ENCODE assay signal across 8 mouse cellular contexts in the genomic region with DNA sequence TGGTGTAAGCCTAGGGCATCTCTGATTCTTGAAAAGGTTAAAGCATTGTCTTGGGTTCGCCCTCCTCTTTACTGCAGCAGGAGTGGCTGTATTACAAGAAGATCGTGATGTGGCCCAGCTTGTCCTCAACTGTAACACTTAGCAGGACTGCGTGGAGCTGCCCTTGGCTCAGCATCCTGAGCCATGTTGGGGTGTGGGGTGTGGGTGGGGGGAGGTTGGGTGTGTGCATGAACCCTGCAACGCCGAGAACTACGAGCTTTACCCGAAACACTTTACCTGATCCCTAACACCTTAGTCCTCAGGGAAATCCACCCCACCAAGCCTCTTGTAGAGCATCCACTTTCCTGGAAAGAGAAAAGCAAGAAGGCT. TPM values are rescaled to one million over a fixed set of nuclear protein-coding genes. Genes with fewer than 3 reads are reported as not detected.
DNase-seq lines count a peak whose midpoint lies in the region; ATAC-seq and TF ChIP-seq lines count a peak whose summit lies in the region.

No protein-coding gene starts in this region.

- no peaks in the 10 kb centered on the region for H3K9me3 ChIP-seq in heart, embryonic 13.5 days
- no peaks in the 10 kb centered on the region for H3K9me3 ChIP-seq in MEL (replicated peaks; ENCODE audit: insufficient read depth, low read length)
- H3K9me3 ChIP-seq in hindbrain, embryonic 13.5 days: no peaks in the 10 kb centered on the region
- H3K9me3 ChIP-seq in midbrain, embryonic 11.5 days (ENCODE audit: control insufficient read depth, low read length): no peaks in the 10 kb centered on the region

- peak overlapping the region; percentile 95 for H3K9ac ChIP-seq in heart, embryonic 13.5 days
- no peak overlapping the region for H3K9ac ChIP-seq in MEL (ENCODE audit: control insufficient read depth, low read depth, low read length, poor library complexity, severe bottlenecking)
- H3K9ac ChIP-seq in hindbrain, embryonic 13.5 days: peak overlapping the region; percentile 58; the same call in 1 of the 2 replicates
- H3K9ac ChIP-seq in midbrain, embryonic 11.5 days (ENCODE audit: low read length): peak overlapping the region; percentile 90; the same call in 1 of the 2 replicates

- peaks cover 21% of the 10 kb centered on the region for H3K4me1 ChIP-seq in heart, embryonic 13.5 days
- H3K4me1 ChIP-seq in MEL (ENCODE audit: control insufficient read depth in 1 of 2, insufficient read depth in 2 of 2, low read length in 2 of 2): no peaks in the 10 kb centered on the region; a peak in 1 of 4 replicates
- peaks cover 14% of the 10 kb centered on the region for H3K4me1 ChIP-seq in hindbrain, embryonic 13.5 days (replicated peaks)
- peaks cover 6% of the 10 kb centered on the region; the same call in 1 of the 2 replicates for H3K4me1 ChIP-seq in midbrain, embryonic 11.5 days (ENCODE audit: control insufficient read depth, insufficient read depth, low read length)

- peak overlapping the region; percentile 90 for H3K4me2 ChIP-seq in heart, embryonic 13.5 days
- H3K4me2 ChIP-seq in hindbrain, embryonic 13.5 days: peak overlapping the region; percentile 71
- peak overlapping the region; percentile 84 for H3K4me2 ChIP-seq in midbrain, embryonic 11.5 days

- WGBS in heart, embryonic 13.5 days: 34% methylated on average over 7 of the region's 7 CpGs
- WGBS in hindbrain, embryonic 13.5 days: 47% methylated on average over 7 of the region's 7 CpGs
- WGBS in midbrain, embryonic 11.5 days: 45% methylated on average over 7 of the region's 7 CpGs

- H3K27ac ChIP-seq in heart, embryonic 13.5 days (replicated peaks): peak overlapping the region; percentile 88; the same call in 1 of the 2 replicates
- H3K27ac ChIP-seq in MEL (ENCODE audit: control insufficient read depth, low read depth, low read length): no peak overlapping the region
- H3K27ac ChIP-seq in hindbrain, embryonic 13.5 days: peak overlapping the region; percentile 75
- H3K27ac ChIP-seq in midbrain, embryonic 11.5 days (ENCODE audit: low read depth, low read length): no peak overlapping the region

- ATAC-seq in heart, embryonic 13.5 days (ENCODE audit: extremely low read depth, insufficient number of reproducible peaks, low FRiP score, low TSS enrichment): peak; percentile 26
- ATAC-seq in hindbrain, embryonic 13.5 days (ENCODE audit: low FRiP score): peak; percentile 73; the same call in 1 of the 2 replicates
- no peak; the same call in 1 of the 2 replicates for ATAC-seq in midbrain, embryonic 11.5 days (ENCODE audit: low FRiP score)

- H3K36me3 ChIP-seq in heart, embryonic 13.5 days: peaks cover 31% of the 10 kb centered on the region
- peaks cover 2% of the 10 kb centered on the region in 2 experiments; a peak in 1 of 4 replicates for H3K36me3 ChIP-seq in MEL (ENCODE audit: control insufficient read depth in 1 of 2, insufficient read depth in 2 of 2, low read length in 2 of 2)
- H3K36me3 ChIP-seq in hindbrain, embryonic 13.5 days: peaks cover 29% of the 10 kb centered on the region
- H3K36me3 ChIP-seq in midbrain, embryonic 11.5 days (ENCODE audit: control insufficient read depth, insufficient read depth, low read length): peaks cover 8% of the 10 kb centered on the region

- no peak for TF ChIP-seq POLR2A in MEL (IDR thresholded peaks at IDR 0.05; ENCODE audit: control insufficient read depth in 1 of 2, insufficient read depth in 1 of 2, low read depth in 1 of 2, low read length in 2 of 2, poor library complexity in 1 of 2)

- TF ChIP-seq EP300 in MEL (IDR thresholded peaks at IDR 0.05; ENCODE audit: low read depth in 1 of 2, low read length in 2 of 2): no peak

- H3K27me3 ChIP-seq in heart, embryonic 13.5 days (replicated peaks): no peaks in the 10 kb centered on the region
- H3K27me3 ChIP-seq in MEL (ENCODE audit: control insufficient read depth in 1 of 2, insufficient read depth in 2 of 2, low read length in 2 of 2): no peaks in the 10 kb centered on the region
- no peaks in the 10 kb centered on the region for H3K27me3 ChIP-seq in hindbrain, embryonic 13.5 days
- no peaks in the 10 kb centered on the region for H3K27me3 ChIP-seq in midbrain, embryonic 11.5 days (ENCODE audit: control insufficient read depth, insufficient read depth, low read length)

- TF ChIP-seq CTCF in MEL (IDR thresholded peaks at IDR 0.05 in 2 of 3, conservative IDR thresholded peaks at IDR 0.05 in 1 of 3; ENCODE audit: control insufficient read depth in 1 of 3, insufficient read depth in 1 of 3, low read depth in 2 of 3, low read length in 3 of 3, poor library complexity in 1 of 3, severe bottlenecking in 1 of 3): no peak

- no peak for TF ChIP-seq RAD21 in MEL (IDR thresholded peaks at IDR 0.05; ENCODE audit: low read depth, low read length)

- peak overlapping the region; percentile 95 for H3K4me3 ChIP-seq in heart, embryonic 13.5 days
- H3K4me3 ChIP-seq in MEL (ENCODE audit: control insufficient read depth in 1 of 2, insufficient read depth in 1 of 2, low read depth in 2 of 2, low read length in 2 of 2): peak overlapping the region in 1 of 2 experiments; percentile 90; a peak in 1 of 4 replicates
- H3K4me3 ChIP-seq in hindbrain, embryonic 13.5 days: peak overlapping the region; percentile 88
- peak overlapping the region; percentile 94 for H3K4me3 ChIP-seq in midbrain, embryonic 11.5 days (ENCODE audit: low read depth, low read length)

- H3K79me2 ChIP-seq in MEL (ENCODE audit: control insufficient read depth, insufficient read depth, low read length, poor library complexity): peaks cover 25% of the 10 kb centered on the region

- DNase-seq in heart, adult 9 months (ENCODE audit: low spot score in 2 of 2): no peak
- DNase-seq in MEL (ENCODE audit: low read depth, low spot score): no peak
- DNase-seq in midbrain, embryonic 11.5 days (ENCODE audit: low spot score, missing footprints): no peak
- no peak for DNase-seq in urinary bladder, postnatal 14 days (ENCODE audit: low spot score)
- DNase-seq in spleen, adult 18-20 months: no peak
- no peak for DNase-seq in cerebellum, postnatal 14 days

TF ChIP-seq in MEL, 35 proteins besides CTCF, POLR2A, EP300 and RAD21:
- TF ChIP-seq NRF1 (IDR thresholded peaks at IDR 0.05; ENCODE audit: insufficient read depth, low read depth, low read length, poor library complexity, severe bottlenecking): no peak
- TF ChIP-seq E2F4 (IDR thresholded peaks at IDR 0.05; ENCODE audit: borderline replicate concordance, low read depth, low read length): 0 out of 2 replicates have a peak, but pooled peaks have one; percentile 41
- TF ChIP-seq NELFE (IDR thresholded peaks at IDR 0.05; ENCODE audit: low read depth, low read length): no peak
- TF ChIP-seq USF1 (IDR thresholded peaks at IDR 0.05; ENCODE audit: low read depth, low read length): no peak
TF ChIP-seq in MEL: peak in this region for 1.

RNA-seq across cellular contexts. Expression of a gene that starts 0.3 kb away (rescaled TPM):
- 220 and 237 TPM in 2 replicates for polyA plus RNA-seq in heart, embryonic 13.5 days (2015; fragmentation: Nextera tagmentation; extraction: Ambion mirVana)
- 241 and 273 TPM in 2 replicates for total RNA-seq in MEL (2012; rRNA removed)
- 100 to 1,000 TPM in 1 of 2 experiments, not detected in 1; 417 TPM for polyA plus RNA-seq in MEL (2012; ENCODE audit: insufficient read depth in 1 of 2, insufficient read length in 2 of 2, low read depth in 1 of 2, low replicate concordance in 2 of 2, missing spikeins in 1 of 2)
- 385 and 394 TPM in 2 replicates for polyA plus RNA-seq in hindbrain, embryonic 13.5 days (2015; fragmentation: Nextera tagmentation; extraction: Ambion mirVana)
- polyA plus RNA-seq in midbrain, embryonic 11.5 days (2014; fragmentation: Nextera tagmentation; extraction: Ambion mirVana): 223 and 244 TPM in 2 replicates

RNA-seq across cellular contexts. Expression of a gene that starts 12.3 kb away (rescaled TPM):
- 98.8 and 114 TPM in 2 replicates for polyA plus RNA-seq in heart, embryonic 13.5 days (2015; fragmentation: Nextera tagmentation; extraction: Ambion mirVana)
- total RNA-seq in MEL (2012; rRNA removed): 71.1 and 76.7 TPM in 2 replicates
- 10 to 100 TPM in 1 of 2 experiments, not detected in 1; 71.9 TPM for polyA plus RNA-seq in MEL (2012; ENCODE audit: insufficient read depth in 1 of 2, insufficient read length in 2 of 2, low read depth in 1 of 2, low replicate concordance in 2 of 2, missing spikeins in 1 of 2)
- 93.9 and 105 TPM in 2 replicates for polyA plus RNA-seq in hindbrain, embryonic 13.5 days (2015; fragmentation: Nextera tagmentation; extraction: Ambion mirVana)
- polyA plus RNA-seq in midbrain, embryonic 11.5 days (2014; fragmentation: Nextera tagmentation; extraction: Ambion mirVana): 109 and 115 TPM in 2 replicates

RNA-seq across cellular contexts. Expression of a gene that starts 51.6 kb away (rescaled TPM):
- 5.6 and 5.8 TPM in 2 replicates for polyA plus RNA-seq in heart, embryonic 13.5 days (2015; fragmentation: Nextera tagmentation; extraction: Ambion mirVana)
- total RNA-seq in MEL (2012; rRNA removed): 23.0 and 28.7 TPM in 2 replicates
- polyA plus RNA-seq in MEL (2012; ENCODE audit: insufficient read depth in 1 of 2, insufficient read length in 2 of 2, low read depth in 1 of 2, low replicate concordance in 2 of 2, missing spikeins in 1 of 2): 10 to 100 TPM in 1 of 2 experiments, not detected in 1; 29.3 TPM
- 19.2 and 20.1 TPM in 2 replicates for polyA plus RNA-seq in hindbrain, embryonic 13.5 days (2015; fragmentation: Nextera tagmentation; extraction: Ambion mirVana)
- polyA plus RNA-seq in midbrain, embryonic 11.5 days (2014; fragmentation: Nextera tagmentation; extraction: Ambion mirVana): 6.2 and 6.4 TPM in 2 replicates

Comparison
In these comparisons a context has a peak if more than half of its experiments do, and no peak if none do; other contexts are left out.
1. H3K27ac ChIP-seq: peak in heart, embryonic 13.5 days (single experiment) and hindbrain, embryonic 13.5 days (single experiment); none in MEL (single experiment) and midbrain, embryonic 11.5 days (single experiment).
2. Peak in every context shown above with its lines, with median percentiles within 50 percentile points of each other: H3K4me2 ChIP-seq.